Mouse (Mus musculus) kidney, adult 2 months (tissue): Measurements from ENCODE around the gene Celf2.
"Not testable (repeated sequence)": the region's sequence is repeated elsewhere in the genome, so short reads cannot be mapped to it uniquely, and the experiment has no call there.

Experiments
- CTCF ChIP-seq: fragments of 200-500 bp; conservative IDR thresholded peaks from 2 replicates; pipeline ENCODE4 v1.5.1; 2011; ENCODE audit warnings: low read depth, mild to moderate bottlenecking, control low read depth, low read length, moderate library complexity, mixed read lengths; ENCODE audit not compliant: insufficient read depth, insufficient read length
- POLR2A ChIP-seq: fragments of 200-500 bp; IDR thresholded peaks from one replicate; pipeline ENCODE4 v1.6.1; 2011; ENCODE audit warnings: low read depth, low read length, control low read depth

GRCm38 (mm10) chr2:7509463-7509862 lies at the start of gene Celf2:
- TF ChIP-seq CTCF, POLR2A: not testable (repeated sequence)
